Mouse (Mus musculus): ENCODE measurements around the gene Hist1h3f.

- TF ChIP-seq CTCF (IDR thresholded peaks at IDR 0.05; ENCODE audit: insufficient read depth, low read length) (no peak), POLR2A (IDR thresholded peaks at IDR 0.05; ENCODE audit: borderline replicate concordance, extremely low read depth, low read depth, low read length) (no peak)
Measured at GRCm38 (mm10) chr13:23593051-23593770, 49.4 kb downstream of the Hist1h3f start.
